Mouse (Mus musculus) bone marrow macrophage, adult 2 months (primary cell): ENCODE results near the gene Brdt.

Experiments used
- CTCF ChIP-seq: IDR thresholded peaks from 2 replicates; pipeline ENCODE4 v1.5.1; 2012; ENCODE audit warnings: low read depth, mild to moderate bottlenecking, low read length, moderate library complexity
- POLR2A ChIP-seq: IDR thresholded peaks from 2 replicates; pipeline ENCODE4 v1.6.1; 2012; ENCODE audit warnings: mild to moderate bottlenecking, low read depth, low read length, borderline replicate concordance

- TF ChIP-seq CTCF (no peak), POLR2A (no peak)
Measured at GRCm38 (mm10) chr5:107415098-107415497, 84.1 kb downstream of the Brdt start.
